Mouse (Mus musculus): ENCODE measurements at regions not wholly inside any gene's neighbourhood (a gene's known extent, or its start where the extent isn't known, plus 50 kb on each side); places are given as distances from the start of the nearest gene placed in this dataset.

DNA sequence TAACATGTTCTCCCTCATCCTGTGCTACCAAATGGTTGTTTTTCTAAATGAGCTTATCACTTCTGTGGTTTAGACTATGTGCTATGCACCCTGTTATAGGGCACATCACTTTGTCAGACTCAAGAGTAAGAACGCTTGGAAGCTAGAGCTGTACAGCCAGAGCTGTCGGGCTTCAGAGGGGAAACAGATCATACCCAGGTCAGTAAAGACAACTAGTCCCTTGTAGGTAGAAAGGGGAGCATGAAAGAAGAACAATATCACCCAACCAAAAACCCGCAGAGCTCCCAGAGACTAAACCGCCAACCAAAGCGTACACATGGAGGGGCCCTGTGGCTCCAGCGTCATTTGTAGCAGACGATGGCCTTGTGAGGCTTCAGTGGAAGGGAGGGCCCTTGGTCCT, 239.0 kb upstream of the Zic4 start:
- TF ChIP-seq CTCF (IDR thresholded peaks at IDR 0.05; ENCODE audit: low read depth, low read length) (no peak), TAL1 (conservative IDR thresholded peaks at IDR 0.05; ENCODE audit: low read depth, low read length) (no peak), POLR2AphosphoS5 (IDR thresholded peaks at IDR 0.05; ENCODE audit: insufficient replicate concordance, low read depth, low read length) (no peak), GATA2 (IDR thresholded peaks at IDR 0.05; ENCODE audit: borderline replicate concordance, low read depth, low read length) (no peak), GATA1 (IDR thresholded peaks at IDR 0.05; ENCODE audit: borderline replicate concordance, low read length) (no peak)
